Mouse (Mus musculus) CH12.LX (cell line): ENCODE data around the gene Upf1. TPM values are rescaled to one million over a fixed set of nuclear protein-coding genes. Genes with fewer than 3 reads are reported as not detected.
A peak's percentile ranks its signal among the peaks of the same experiment; 100 is the strongest.

ENCODE experiments used
- DNase-seq: peaks from one replicate; pipeline ENCODE4 v3.0.0-alpha.2; 2013; ENCODE audit errors: extremely low read depth
- H3K27ac ChIP-seq: 2 replicates; pipeline ENCODE4 v1.5.1; 2012; ENCODE audit warnings: low read depth, mild to moderate bottlenecking, control low read depth, moderate library complexity; ENCODE audit not compliant: insufficient read depth
- H3K27me3 ChIP-seq: replicated peaks from 2 replicates; pipeline ENCODE3; 2012; ENCODE audit warnings: inconsistent platforms
- H3K36me3 ChIP-seq, 2 experiments: replicated peaks in 1 of 2; 2 replicates each; pipeline versions ENCODE3 to v1.6.1; 2012; ENCODE audit warnings: inconsistent platforms in 1 of 2, low read length in 1 of 2, mild to moderate bottlenecking in 1 of 2, mixed read lengths in 1 of 2, moderate library complexity in 1 of 2; ENCODE audit not compliant: control insufficient read depth in 1 of 2, insufficient read depth in 1 of 2
- H3K4me1 ChIP-seq, 2 experiments: 2 replicates each; pipeline ENCODE4 v1.6.1; 2012; ENCODE audit warnings: inconsistent platforms in 1 of 2, moderate library complexity in 1 of 2; ENCODE audit not compliant: insufficient read depth in 2 of 2, control insufficient read depth in 1 of 2
- H3K4me2 ChIP-seq: 2 replicates; pipeline ENCODE4 v1.6.1; 2012; ENCODE audit warnings: low read depth, mild to moderate bottlenecking, control low read depth; ENCODE audit not compliant: poor library complexity, insufficient read depth, severe bottlenecking
- H3K4me3 ChIP-seq, 3 experiments: fragments of 150-350 bp in 1 of 3; sonication (generic) in 1 of 3; replicated peaks in 1 of 3; 2 replicates each; pipeline versions ENCODE3 to v1.5.1; 2011 to 2012; ENCODE audit warnings: low read depth in 2 of 3, low read length in 2 of 3, mild to moderate bottlenecking in 2 of 3, moderate library complexity in 2 of 3, control low read depth in 1 of 3, improper control_type of control experiment in 1 of 3, inconsistent platforms in 1 of 3, mixed read lengths in 1 of 3; ENCODE audit not compliant: poor library complexity in 1 of 3
- H3K79me2 ChIP-seq: replicated peaks from 2 replicates; pipeline ENCODE4 v1.6.1; 2012; ENCODE audit warnings: mild to moderate bottlenecking, moderate library complexity; ENCODE audit not compliant: control insufficient read depth, poor library complexity, insufficient read depth, severe bottlenecking; ENCODE audit errors: extremely low read depth
- H3K9ac ChIP-seq: 2 replicates; pipeline ENCODE4 v1.6.1; 2012; ENCODE audit warnings: low read depth, mild to moderate bottlenecking, control low read depth, moderate library complexity; ENCODE audit not compliant: insufficient read depth
- H3K9me3 ChIP-seq: replicated peaks from 2 replicates; pipeline ENCODE3; 2012; ENCODE audit warnings: low read length, inconsistent platforms, mixed read lengths
- BHLHE40 ChIP-seq: IDR thresholded peaks from 2 replicates; pipeline ENCODE4 v1.6.1; 2011; ENCODE audit warnings: mild to moderate bottlenecking, low read depth, low read length, improper control_type of control experiment
- CHD1 ChIP-seq: IDR thresholded peaks from 2 replicates; pipeline ENCODE4 v1.6.1; 2012; ENCODE audit warnings: low read depth, low read length, improper control_type of control experiment, inconsistent platforms
- CHD2 ChIP-seq: IDR thresholded peaks from 2 replicates; pipeline ENCODE4 v1.6.1; 2011; ENCODE audit warnings: low read length, improper control_type of control experiment
- CTCF ChIP-seq, 2 experiments: IDR thresholded peaks in 1 of 2; conservative IDR thresholded peaks in 1 of 2; 2 replicates each; pipeline ENCODE4 v1.5.1; 2011 to 2012; ENCODE audit warnings: low read depth in 2 of 2, low read length in 2 of 2, improper control_type of control experiment in 1 of 2, inconsistent platforms in 1 of 2, mild to moderate bottlenecking in 1 of 2, moderate library complexity in 1 of 2
- E2F4 ChIP-seq: IDR thresholded peaks from 2 replicates; pipeline ENCODE4 v1.6.1; 2011; ENCODE audit warnings: low read depth, low read length, improper control_type of control experiment; ENCODE audit not compliant: insufficient replicate concordance
- ELF1 ChIP-seq: IDR thresholded peaks from 2 replicates; pipeline ENCODE4 v1.6.1; 2014; ENCODE audit warnings: low read depth, mild to moderate bottlenecking, inconsistent platforms, low read length, improper control_type of control experiment
- EP300 ChIP-seq: IDR thresholded peaks from 2 replicates; pipeline ENCODE4 v1.6.1; 2011; ENCODE audit warnings: low read length, improper control_type of control experiment
- ETS1 ChIP-seq: conservative IDR thresholded peaks from 2 replicates; pipeline ENCODE4 v1.6.1; 2012; ENCODE audit warnings: low read depth, mild to moderate bottlenecking, inconsistent platforms, low read length, improper control_type of control experiment, moderate library complexity
- GABPA ChIP-seq: IDR thresholded peaks from 2 replicates; pipeline ENCODE4 v1.6.1; 2012; ENCODE audit warnings: low read depth, low read length, improper control_type of control experiment, inconsistent platforms; ENCODE audit not compliant: insufficient replicate concordance
- HCFC1 ChIP-seq: IDR thresholded peaks from 2 replicates; pipeline ENCODE4 v1.6.1; 2012; ENCODE audit warnings: low read depth, mild to moderate bottlenecking, inconsistent platforms, low read length, improper control_type of control experiment
- IRF4 ChIP-seq: IDR thresholded peaks from 2 replicates; pipeline ENCODE4 v1.6.1; 2014; ENCODE audit warnings: low read depth, mild to moderate bottlenecking, inconsistent platforms, low read length, improper control_type of control experiment
- JUN ChIP-seq: IDR thresholded peaks from 2 replicates; pipeline ENCODE4 v1.6.1; 2011; ENCODE audit warnings: low read depth, mild to moderate bottlenecking, low read length, improper control_type of control experiment, moderate library complexity; ENCODE audit not compliant: insufficient read depth
- JUND ChIP-seq: conservative IDR thresholded peaks from 2 replicates; pipeline ENCODE4 v1.6.1; 2011; ENCODE audit warnings: low read depth, low read length, improper control_type of control experiment
- KAT2A ChIP-seq: IDR thresholded peaks from 2 replicates; pipeline ENCODE4 v1.6.1; 2012; ENCODE audit warnings: low read length, improper control_type of control experiment, inconsistent platforms; ENCODE audit not compliant: insufficient replicate concordance
- MAFK ChIP-seq: IDR thresholded peaks from 2 replicates; pipeline ENCODE4 v1.6.1; 2011; ENCODE audit warnings: low read length, improper control_type of control experiment; ENCODE audit not compliant: insufficient replicate concordance
- MAX ChIP-seq: IDR thresholded peaks from 2 replicates; pipeline ENCODE4 v1.6.1; 2011; ENCODE audit warnings: low read length, improper control_type of control experiment
- MAZ ChIP-seq: IDR thresholded peaks from 2 replicates; pipeline ENCODE4 v1.6.1; 2012; ENCODE audit warnings: low read depth, mild to moderate bottlenecking, inconsistent platforms, low read length, improper control_type of control experiment, moderate library complexity
- MEF2A ChIP-seq: IDR thresholded peaks from 2 replicates; pipeline ENCODE4 v1.6.1; 2014; ENCODE audit warnings: low read depth, mild to moderate bottlenecking, inconsistent platforms, low read length, improper control_type of control experiment, borderline replicate concordance
- MXI1 ChIP-seq: IDR thresholded peaks from 2 replicates; pipeline ENCODE4 v1.6.1; 2011; ENCODE audit warnings: mild to moderate bottlenecking, low read depth, low read length, improper control_type of control experiment
- MYC ChIP-seq: IDR thresholded peaks from 2 replicates; pipeline ENCODE4 v1.6.1; 2011; ENCODE audit warnings: low read depth, mild to moderate bottlenecking, improper control_type of control experiment, low read length
- NELFE ChIP-seq: IDR thresholded peaks from 2 replicates; pipeline ENCODE4 v1.6.1; 2011; ENCODE audit warnings: low read depth, low read length, improper control_type of control experiment
- NRF1 ChIP-seq: IDR thresholded peaks from 2 replicates; pipeline ENCODE4 v1.6.1; 2014; ENCODE audit warnings: low read depth, mild to moderate bottlenecking, inconsistent platforms, low read length, improper control_type of control experiment, moderate library complexity
- PAX5 ChIP-seq: IDR thresholded peaks from 2 replicates; pipeline ENCODE4 v1.6.1; 2012; ENCODE audit warnings: low read length, inconsistent platforms, mixed read lengths
- POLR2A ChIP-seq: IDR thresholded peaks from 2 replicates; pipeline ENCODE4 v1.6.1; 2011; ENCODE audit warnings: low read depth, mild to moderate bottlenecking, improper control_type of control experiment, low read length
- POLR2AphosphoS2 ChIP-seq: IDR thresholded peaks from 2 replicates; pipeline ENCODE4 v1.6.1; 2011; ENCODE audit warnings: low read depth, low read length, improper control_type of control experiment
- RAD21 ChIP-seq: IDR thresholded peaks from 2 replicates; pipeline ENCODE4 v1.6.1; 2011; ENCODE audit warnings: low read depth, mild to moderate bottlenecking, low read length, improper control_type of control experiment, moderate library complexity
- RCOR1 ChIP-seq: conservative IDR thresholded peaks from 2 replicates; pipeline ENCODE4 v1.6.1; 2012; ENCODE audit warnings: low read depth, mild to moderate bottlenecking, inconsistent platforms, low read length, improper control_type of control experiment
- SIN3A ChIP-seq: IDR thresholded peaks from 2 replicates; pipeline ENCODE4 v1.6.1; 2012; ENCODE audit warnings: low read length, improper control_type of control experiment, inconsistent platforms
- SMC3 ChIP-seq: IDR thresholded peaks from 2 replicates; pipeline ENCODE4 v1.6.1; 2011; ENCODE audit warnings: low read depth, low read length, improper control_type of control experiment
- TBP ChIP-seq: conservative IDR thresholded peaks from 2 replicates; pipeline ENCODE4 v1.6.1; 2011; ENCODE audit warnings: low read depth, low read length, improper control_type of control experiment
- TCF12 ChIP-seq: IDR thresholded peaks from 2 replicates; pipeline ENCODE4 v1.6.1; 2014; ENCODE audit warnings: low read depth, mild to moderate bottlenecking, inconsistent platforms, low read length, improper control_type of control experiment
- UBTF ChIP-seq: IDR thresholded peaks from 2 replicates; pipeline ENCODE4 v1.6.1; 2012; ENCODE audit warnings: low read depth, mild to moderate bottlenecking, inconsistent platforms, low read length, improper control_type of control experiment, moderate library complexity
- USF1 ChIP-seq: IDR thresholded peaks from 2 replicates; pipeline ENCODE4 v1.6.1; 2014; ENCODE audit warnings: low read depth, mild to moderate bottlenecking, inconsistent platforms, low read length, improper control_type of control experiment
- USF2 ChIP-seq: conservative IDR thresholded peaks from 2 replicates; pipeline ENCODE4 v1.6.1; 2011; ENCODE audit warnings: low read depth, low read length, improper control_type of control experiment
- ZC3H11A ChIP-seq: IDR thresholded peaks from 2 replicates; pipeline ENCODE4 v1.6.1; 2012; ENCODE audit warnings: low read depth, mild to moderate bottlenecking, inconsistent platforms, low read length, improper control_type of control experiment
- ZKSCAN1 ChIP-seq: IDR thresholded peaks from 2 replicates; pipeline ENCODE4 v1.6.1; 2012; ENCODE audit warnings: low read depth, inconsistent platforms, low read length, improper control_type of control experiment, borderline replicate concordance
- ZMIZ1 ChIP-seq: IDR thresholded peaks from 2 replicates; pipeline ENCODE4 v1.6.1; 2012; ENCODE audit warnings: low read depth, mild to moderate bottlenecking, inconsistent platforms, low read length, improper control_type of control experiment
- ZNF384 ChIP-seq: IDR thresholded peaks from 2 replicates; pipeline ENCODE4 v1.6.1; 2012; ENCODE audit warnings: low read depth, low read length, improper control_type of control experiment, inconsistent platforms
- dilution Hi-C: fragments of 300-500 bp; cut with MboI; formaldehyde crosslinking; loops from 2 replicates; pipeline ENCODE4 v1.14.3; 2020; ENCODE audit warnings: low sequenced_read_pairs; ENCODE audit not compliant: extremely low pct_unique_long_range_greater_than_20kb, extremely low pct_ligation_motif_present
- in situ Hi-C: fragments of 300-500 bp; cut with MboI; formaldehyde crosslinking; loops from 3 replicates; pipeline ENCODE4 v1.14.3; 2019; ENCODE audit warnings: low sequenced_read_pairs, low pct_ligation_motif_present, low pct_unique_long_range_greater_than_20kb, mixed read lengths
- polyA plus RNA-seq: library from polyadenylated mRNA; unstranded; fragments of >175 nt; gene quantifications from 2 replicates; pipeline ENCODE4 v1.2.1, GENCODE M21; 2012; ENCODE audit warnings: low read depth; ENCODE audit not compliant: insufficient read length
- total RNA-seq, 2 experiments: library from RNA; depleted of rRNA; stranded (reverse); fragments of 300-350 nt in 1 of 2; fragments of >200 nt in 1 of 2; gene quantifications; 2 replicates each; pipeline ENCODE4 v1.2.3; 2012 to 2014

Upf1 gene
- total and polyA plus RNA-seq, 3 experiments = 27.0 to 44.4 (median 39.6) TPM

- Histone ChIP-seq H3K79me2 (no peaks in the 10 kb centered on the region), H3K9ac (peak within 1 kb of the TSS; percentile 92), H3K27ac (no peak within 1 kb of the TSS), H3K4me1 (peaks cover 8 to 20% of the 10 kb centered on the region in 2 experiments), H3K36me3 (peaks cover 13 to 31% of the 10 kb centered on the region in 2 experiments), H3K4me2 (peak within 1 kb of the TSS; percentile 48), H3K27me3 (no peaks in the 10 kb centered on the region), H3K9me3 (peaks cover 3% of the 10 kb centered on the region), H3K4me3 (peak within 1 kb of the TSS; percentile 74 to 96 (median 88))
- DNase-seq = peak; percentile 94
- dilution Hi-C loops (no loop called here), in situ Hi-C loops (no loop called here)
- TF ChIP-seq BHLHE40 (no peak), HCFC1 (peak; percentile 77), MAZ (peak; percentile 99), RCOR1 (no peak), GABPA (no peak), POLR2AphosphoS2 (no peak), IRF4 (peak; percentile 49; the same call in 1 of the 2 replicates), ZMIZ1 (no peak), JUN (no peak), MEF2A (0 out of 2 replicates have a peak, but pooled peaks have one; percentile 11), TBP (no peak), PAX5 (no peak), JUND (no peak), NELFE (peak; percentile 37; the same call in 1 of the 2 replicates), CHD2 (peak; percentile 76), MAX (no peak), MXI1 (no peak), POLR2A (peak; percentile 55; the same call in 1 of the 2 replicates), CHD1 (no peak), SMC3 (peak; percentile 38; the same call in 1 of the 2 replicates), EP300 (no peak), RAD21 (no peak; the same call in 1 of the 2 replicates), E2F4 (no peak), CTCF (conservative IDR thresholded peaks at IDR 0.05 in 1 of 2, IDR thresholded peaks at IDR 0.05 in 1 of 2; ENCODE audit: low read depth in 2 of 2, low read length in 2 of 2) (peak in 1 of 2 experiments; percentile 81; a peak in 2 of 4 replicates), SIN3A (peak; percentile 19), USF2 (no peak), KAT2A (peak; percentile 54; the same call in 1 of the 2 replicates), ETS1 (no peak), ZNF384 (no peak), ZKSCAN1 (no peak), ZC3H11A (no peak), ELF1 (peak; percentile 80), MYC (no peak), MAFK (no peak), NRF1 (peak; percentile 61; the same call in 1 of the 2 replicates), UBTF (peak; percentile 42; the same call in 1 of the 2 replicates), USF1 (no peak), TCF12 (peak; percentile 72; the same call in 1 of the 2 replicates)
- TF ChIP-seq, all 38 proteins: peak for 15
Measured at GRCm38 (mm10) chr8:70282603-70283135, 70.4 kb downstream of the Upf1 start, which contains the start of gene Homer3. Homer3 (plus strand) TSS chr8:70282827.
